Mouse (Mus musculus) midbrain, embryonic 16.5 days (tissue): ENCODE measurements at regions not wholly inside any gene's neighbourhood (a gene's known extent, or its start where the extent isn't known, plus 50 kb on each side); places are given as distances from the start of the nearest gene placed in this dataset.

Experiments
- ATAC-seq: fragments of 200-750 bp; cut with Nextera tagmentation; 2 replicates; pipeline ENCODE4 v1.8.0; 2017; ENCODE audit warnings: moderate TSS enrichment
- H3K27ac ChIP-seq: fragments of 300-500 bp; sonication (generic); 2 replicates; pipeline ENCODE4 v1.5.1; 2014; ENCODE audit warnings: mild to moderate bottlenecking, low read length, mixed read lengths
- H3K27me3 ChIP-seq: fragments of 300-500 bp; sonication (generic); 2 replicates; pipeline ENCODE4 v1.6.1; 2014; ENCODE audit warnings: low read depth, low read length, mixed read lengths; ENCODE audit not compliant: control insufficient read depth, insufficient read depth
- H3K36me3 ChIP-seq: fragments of 300-500 bp; sonication (generic); 2 replicates; pipeline ENCODE4 v1.6.1; 2014; ENCODE audit warnings: mild to moderate bottlenecking, low read length, moderate library complexity, mixed read lengths; ENCODE audit not compliant: control insufficient read depth, insufficient read depth
- H3K4me1 ChIP-seq: fragments of 300-500 bp; sonication (generic); 2 replicates; pipeline ENCODE4 v1.6.1; 2014; ENCODE audit warnings: mild to moderate bottlenecking, low read length, mixed read lengths; ENCODE audit not compliant: control insufficient read depth, insufficient read depth
- H3K4me2 ChIP-seq: fragments of 300-500 bp; sonication (generic); 2 replicates; pipeline ENCODE4 v1.6.1; 2014; ENCODE audit warnings: mild to moderate bottlenecking, low read length, mixed read lengths
- H3K4me3 ChIP-seq: fragments of 300-500 bp; sonication (generic); 2 replicates; pipeline ENCODE4 v1.5.1; 2014; ENCODE audit warnings: low read depth, mild to moderate bottlenecking, low read length, moderate library complexity, mixed read lengths
- H3K9ac ChIP-seq: fragments of 300-500 bp; sonication (generic); 2 replicates; pipeline ENCODE4 v1.6.1; 2014; ENCODE audit warnings: low read depth, low read length, mixed read lengths
- H3K9me3 ChIP-seq: fragments of 300-500 bp; sonication (generic); replicated peaks from 2 replicates; pipeline ENCODE4 v1.6.1; 2014; ENCODE audit warnings: mild to moderate bottlenecking, low read length, mixed read lengths; ENCODE audit not compliant: control insufficient read depth, poor library complexity, severe bottlenecking
- WGBS: fragments of 180-500 bp; shearing (Covaris S2); extraction: QIAGEN DNeasy Blood & Tissue Kit; methylation state at CpG from one replicate; pipeline ENCODE4 v1.1.7; 2014; 5-methylcytosine and 5-hydroxymethylcytosine counted together

DNA sequence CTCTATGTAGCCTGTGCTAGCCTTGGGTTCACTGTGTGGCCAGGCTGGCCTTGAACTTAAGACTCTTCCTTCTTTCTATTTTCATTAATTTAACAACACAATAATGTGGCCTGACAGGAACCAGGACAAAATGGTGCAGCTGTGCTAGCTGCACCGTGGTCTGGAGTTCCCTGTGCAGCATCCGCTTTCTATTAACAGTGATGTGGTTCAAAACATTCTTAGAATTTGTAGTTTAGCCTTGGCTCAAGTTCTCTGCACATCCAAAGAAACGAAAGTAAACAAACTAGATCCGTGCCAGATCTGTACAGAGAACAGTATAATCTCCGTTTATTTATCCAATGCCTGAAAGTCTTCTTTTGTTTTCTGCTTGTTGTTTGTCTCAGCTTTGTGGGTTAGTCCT, 88.5 kb downstream of the Irx1 start:
- H3K4me1 ChIP-seq: no peaks in the 10 kb centered on the region
- no peaks in the 10 kb centered on the region for H3K9me3 ChIP-seq
- H3K27ac ChIP-seq: no peak overlapping the region
- 68% methylated on average over 5 of the region's 5 CpGs for WGBS
- ATAC-seq: no peak
- H3K4me2 ChIP-seq: no peak overlapping the region
- no peaks in the 10 kb centered on the region for H3K36me3 ChIP-seq
- no peaks in the 10 kb centered on the region for H3K27me3 ChIP-seq
- no peak overlapping the region for H3K9ac ChIP-seq
- H3K4me3 ChIP-seq: no peak overlapping the region

DNA sequence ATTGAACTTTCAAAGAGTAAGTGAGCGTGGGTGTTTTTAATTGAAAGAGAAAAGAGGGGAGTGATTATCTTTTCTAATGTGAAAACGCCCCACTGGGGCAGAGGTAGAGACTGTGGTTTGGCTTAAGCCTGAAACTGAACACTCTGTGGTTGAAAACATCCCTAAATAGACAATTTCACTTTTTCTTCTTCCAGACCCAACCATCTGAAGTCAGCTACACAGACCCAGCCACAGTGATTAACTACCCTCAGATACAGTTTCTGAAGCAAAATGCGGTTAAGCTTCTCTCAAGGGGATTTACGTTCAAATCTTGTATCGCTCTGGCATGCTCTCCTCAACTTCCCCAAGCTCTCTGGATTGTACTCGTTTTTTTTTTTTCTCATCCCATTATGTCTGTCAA, 94.8 kb downstream of the Irx1 start:
- Histone ChIP-seq H3K4me1 (no peaks in the 10 kb centered on the region), H3K9me3 (no peaks in the 10 kb centered on the region), H3K27me3 (no peaks in the 10 kb centered on the region), H3K4me2 (no peak overlapping the region), H3K27ac (no peak overlapping the region), H3K4me3 (no peak overlapping the region), H3K9ac (no peak overlapping the region), H3K36me3 (no peaks in the 10 kb centered on the region)
- no peak for ATAC-seq
- 66% methylated on average over 6 of the region's 6 CpGs for WGBS

GRCm38 (mm10) chr13:71853426-71854025, 110.0 kb downstream of the Irx1 start:
- no peak overlapping the region for H3K4me2 ChIP-seq
- 41% methylated on average over 7 of the region's 7 CpGs for WGBS
- no peak overlapping the region for H3K27ac ChIP-seq
- no peaks in the 10 kb centered on the region for H3K36me3 ChIP-seq
- no peaks in the 10 kb centered on the region for H3K9me3 ChIP-seq
- H3K9ac ChIP-seq: no peak overlapping the region
- no peak overlapping the region for H3K4me3 ChIP-seq
- no peaks in the 10 kb centered on the region for H3K27me3 ChIP-seq
- no peak for ATAC-seq
- no peaks in the 10 kb centered on the region for H3K4me1 ChIP-seq

- H3K9me3 ChIP-seq: no peaks in the 10 kb centered on the region
- WGBS: 46% methylated on average over 16 of the region's 16 CpGs
- no peaks in the 10 kb centered on the region for H3K4me1 ChIP-seq
- H3K9ac ChIP-seq: no peak overlapping the region
- H3K4me3 ChIP-seq: no peak overlapping the region
- H3K4me2 ChIP-seq: no peak overlapping the region; the same call in 1 of the 2 replicates
- no peaks in the 10 kb centered on the region for H3K36me3 ChIP-seq
- no peaks in the 10 kb centered on the region for H3K27me3 ChIP-seq
- no peak overlapping the region for H3K27ac ChIP-seq
- ATAC-seq: peak; percentile 86
Measured at GRCm38 (mm10) chr13:71804032-71804958, 159.2 kb downstream of the Irx1 start.

DNA sequence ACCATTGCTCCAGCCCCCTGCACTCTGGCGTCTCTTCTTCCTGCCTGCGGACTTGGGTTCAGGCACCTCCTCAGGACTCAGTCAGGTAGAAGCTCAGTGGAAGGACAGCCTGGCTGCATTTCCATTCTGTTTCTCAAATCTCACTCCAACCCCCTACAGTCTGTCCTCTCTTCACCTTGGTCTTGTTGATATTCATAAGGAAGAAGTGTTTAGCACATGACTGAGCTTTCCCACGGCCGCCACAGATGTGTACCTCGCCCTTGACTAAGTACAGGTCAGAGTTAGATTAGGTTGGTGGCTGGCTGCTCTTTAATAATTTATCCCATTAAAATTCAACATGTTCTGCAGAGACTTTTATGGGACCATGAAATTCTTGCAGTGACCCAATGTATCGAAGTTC, 165.2 kb downstream of the Irx1 start:
- no peak overlapping the region for H3K4me2 ChIP-seq
- 83% methylated on average over 6 of the region's 6 CpGs for WGBS

DNA sequence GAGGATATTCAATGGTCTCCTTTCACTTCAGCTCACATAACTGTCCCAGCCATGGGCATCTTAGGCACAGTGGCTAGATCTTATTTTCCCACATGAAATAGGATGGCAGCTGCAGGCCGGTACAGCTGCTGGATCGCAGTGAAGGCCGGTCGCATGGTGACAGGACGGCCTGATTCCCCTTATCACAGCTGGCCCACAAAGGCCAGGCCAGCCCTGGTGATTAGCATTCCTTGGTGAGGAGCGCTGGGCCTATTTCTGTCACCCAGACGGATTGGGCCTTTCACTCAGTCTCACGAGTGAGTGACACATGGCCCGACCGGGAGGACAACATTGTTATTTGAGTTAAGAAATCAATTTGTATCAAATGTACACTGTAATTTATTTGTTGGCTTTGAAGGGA, 178.8 kb downstream of the Irx1 start:
- no peaks in the 10 kb centered on the region for H3K9me3 ChIP-seq
- 29% methylated on average over 10 of the region's 10 CpGs for WGBS
- no peaks in the 10 kb centered on the region for H3K27me3 ChIP-seq
- H3K4me2 ChIP-seq: no peak overlapping the region
- no peak overlapping the region for H3K27ac ChIP-seq
- ATAC-seq: peak; percentile 51; the same call in 1 of the 2 replicates
- peaks cover 4% of the 10 kb centered on the region; the same call in 1 of the 2 replicates for H3K4me1 ChIP-seq
- H3K36me3 ChIP-seq: no peaks in the 10 kb centered on the region
- H3K4me3 ChIP-seq: no peak overlapping the region
- H3K9ac ChIP-seq: no peak overlapping the region

More for the DNA sequence above, 165.2 kb downstream of the Irx1 start:
- Histone ChIP-seq H3K27ac (no peak overlapping the region), H3K9me3 (no peaks in the 10 kb centered on the region), H3K36me3 (no peaks in the 10 kb centered on the region), H3K27me3 (no peaks in the 10 kb centered on the region), H3K4me1 (no peaks in the 10 kb centered on the region), H3K9ac (no peak overlapping the region), H3K4me3 (no peak overlapping the region)
- no peak for ATAC-seq

GRCm38 (mm10) chr13:71747003-71747965, 216.2 kb downstream of the Irx1 start:
- H3K27me3 ChIP-seq: no peaks in the 10 kb centered on the region; the same call in 1 of the 2 replicates
- no peak overlapping the region for H3K4me2 ChIP-seq
- 59% methylated on average over 11 of the region's 11 CpGs for WGBS
- no peaks in the 10 kb centered on the region for H3K36me3 ChIP-seq
- no peak overlapping the region for H3K9ac ChIP-seq
- no peaks in the 10 kb centered on the region for H3K4me1 ChIP-seq
- H3K9me3 ChIP-seq: no peaks in the 10 kb centered on the region
- no peak for ATAC-seq
- H3K4me3 ChIP-seq: no peak overlapping the region
- H3K27ac ChIP-seq: no peak overlapping the region

GRCm38 (mm10) chr13:71746534-71746933, 217.0 kb downstream of the Irx1 start:
- Histone ChIP-seq H3K4me3 (no peak overlapping the region), H3K4me2 (no peak overlapping the region), H3K9ac (no peak overlapping the region), H3K36me3 (no peaks in the 10 kb centered on the region), H3K27ac (no peak overlapping the region), H3K4me1 (no peaks in the 10 kb centered on the region), H3K27me3 (no peaks in the 10 kb centered on the region; the same call in 1 of the 2 replicates), H3K9me3 (no peaks in the 10 kb centered on the region)
- no peak for ATAC-seq
- WGBS: 39% methylated on average over 3 of the region's 3 CpGs
